Mouse (Mus musculus) left cerebral cortex, postnatal 14 days (tissue): Measurements from ENCODE around the gene Fto. TPM values are rescaled to one million over a fixed set of nuclear protein-coding genes. Genes with fewer than 3 reads are reported as not detected.

Experiments
- DNase-seq, 2 experiments: peaks; one replicate each; pipeline ENCODE4 v3.0.0; 2021 to 2022; ENCODE audit warnings: low spot score in 2 of 2, mixed read lengths in 1 of 2
- intact Hi-C: fragments of 180-260 bp; cut with DNase I; formaldehyde crosslinking; loops from one replicate; pipeline ENCODE4 v1.15.1; 2025
- total RNA-seq, 2 experiments: library from RNA; stranded (reverse); gene quantifications; 2 replicates each; pipeline ENCODE4 v1.2.3; 2021

Fto gene
- total RNA-seq, 2 experiments from 2014 or later, result 120 to 123 TPM

DNA sequence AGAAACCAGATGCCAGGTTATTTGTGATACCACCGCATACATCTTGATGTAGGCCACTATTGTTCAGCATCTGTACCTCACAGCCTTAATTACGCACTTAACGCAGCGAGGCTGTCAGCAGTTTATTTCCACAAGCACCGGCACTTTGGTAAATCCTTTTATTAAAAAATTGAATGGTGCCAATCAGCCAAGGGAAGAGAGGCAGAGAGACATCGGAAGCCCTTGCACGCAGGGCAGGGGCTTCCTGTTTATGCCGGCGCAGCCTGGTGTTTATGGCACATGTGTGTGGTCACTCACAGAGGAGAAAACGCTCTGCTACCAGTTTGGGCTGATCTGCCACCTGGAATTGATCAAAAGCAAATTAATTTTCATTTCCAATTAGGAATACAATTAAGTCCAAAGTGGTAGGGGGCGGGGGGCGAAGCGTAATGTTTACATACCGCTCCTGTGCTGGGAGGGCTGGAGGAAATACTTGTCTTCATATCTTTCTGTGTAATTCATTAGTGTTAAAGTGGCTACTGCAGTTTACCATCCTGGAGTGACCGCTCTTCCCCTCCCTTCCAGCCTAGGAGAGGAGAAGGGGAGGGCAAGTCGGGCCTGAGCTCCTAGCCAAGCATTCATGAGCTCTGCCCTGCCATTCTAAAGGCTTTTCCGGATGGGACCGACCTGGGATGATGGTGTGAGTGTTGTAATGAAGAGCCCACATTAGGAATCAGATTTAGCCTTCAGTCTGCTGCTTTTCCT, 299.2 kb downstream of the Fto start:
- DNase-seq, result no peak

DNA sequence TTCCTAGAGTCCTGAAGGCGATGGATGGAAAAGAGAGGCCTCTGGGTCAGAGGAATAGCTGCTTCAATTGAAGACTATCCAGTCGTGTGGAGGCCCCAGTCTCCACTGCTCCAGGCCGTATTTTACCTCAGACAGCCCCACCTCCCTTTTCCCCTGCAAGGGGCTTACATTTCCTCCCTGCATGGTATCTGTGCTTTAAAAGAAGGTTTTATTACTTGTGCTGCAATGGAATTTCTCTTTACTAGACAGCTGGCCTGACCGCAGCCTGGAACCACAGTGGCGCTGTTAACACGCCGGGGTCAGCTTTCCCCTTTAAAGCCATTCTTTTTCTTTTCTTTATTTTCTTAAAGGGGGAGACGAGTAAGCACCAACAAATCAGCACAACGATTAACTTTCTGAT, 300.3 kb downstream of the Fto start:
- intact Hi-C loops, result no loop called here

More for the DNA sequence above, 299.2 kb downstream of the Fto start:
- intact Hi-C loops, result no loop called here

DNA sequence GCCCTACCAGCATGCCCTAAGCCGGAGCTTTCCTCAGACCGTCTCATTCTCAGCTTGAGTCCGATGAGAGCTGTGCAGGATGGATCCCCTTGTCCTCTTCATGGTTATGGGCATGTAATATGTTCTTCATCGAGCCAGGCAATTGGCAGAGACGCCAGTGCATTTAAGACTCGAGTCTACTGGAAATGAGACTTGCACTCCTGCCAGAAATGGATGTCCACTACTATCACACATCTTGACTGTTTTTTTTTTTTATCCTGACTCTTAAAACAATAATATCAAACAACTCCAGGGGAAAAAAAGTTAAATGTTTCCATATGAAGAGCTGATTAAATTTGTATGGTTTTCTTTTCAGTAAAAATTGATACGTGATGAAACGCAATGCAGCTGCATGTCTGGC, 301.9 kb downstream of the Fto start:
- intact Hi-C loops, result no loop called here
- no peak for DNase-seq

More for the DNA sequence above, 300.3 kb downstream of the Fto start:
- no peak for DNase-seq

DNA sequence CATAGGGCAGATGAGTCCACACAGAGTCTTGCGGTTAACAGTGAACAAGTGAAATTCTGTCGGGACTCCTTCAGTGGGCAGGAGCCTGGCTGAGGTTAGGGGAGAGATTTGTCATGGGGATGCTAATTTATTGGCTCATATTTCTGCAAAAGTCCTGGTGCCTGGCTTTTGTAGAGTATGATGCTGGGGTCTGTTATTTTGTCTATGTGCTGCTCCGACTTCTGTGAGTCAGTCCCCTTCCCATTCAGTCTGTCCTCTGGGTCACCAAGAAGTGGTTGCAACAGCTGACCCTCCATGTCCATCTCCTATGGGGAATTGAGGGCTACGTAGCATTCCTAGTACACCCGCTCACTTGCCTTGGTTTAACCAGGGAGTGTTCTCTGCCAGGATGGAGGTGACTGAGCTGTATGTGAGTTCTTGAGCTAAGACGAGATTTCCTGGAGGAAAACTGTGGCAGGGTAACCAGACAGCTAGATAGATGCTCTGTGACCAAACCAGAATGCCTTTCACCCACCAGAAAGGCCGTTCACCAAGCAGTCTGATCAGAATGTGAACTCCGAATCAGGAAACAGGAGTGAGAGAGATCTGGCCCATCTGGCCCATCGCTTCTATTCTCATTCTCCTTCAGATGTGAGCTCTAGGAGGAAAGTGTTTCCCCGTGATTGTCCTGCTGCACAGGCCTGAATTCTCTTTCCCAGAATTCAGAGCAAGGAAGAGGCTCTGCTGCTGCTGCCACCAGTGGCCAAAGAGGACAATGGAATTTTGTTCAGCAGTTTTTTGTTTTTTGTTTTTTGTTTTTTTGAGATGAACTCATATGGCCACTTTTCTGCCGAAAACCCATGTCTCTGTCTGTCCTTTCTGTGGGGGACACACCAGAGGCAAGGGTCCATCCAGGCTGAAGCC, 302.7 kb downstream of the Fto start:
- intact Hi-C loops, result no loop called here
- no peak for DNase-seq

DNA sequence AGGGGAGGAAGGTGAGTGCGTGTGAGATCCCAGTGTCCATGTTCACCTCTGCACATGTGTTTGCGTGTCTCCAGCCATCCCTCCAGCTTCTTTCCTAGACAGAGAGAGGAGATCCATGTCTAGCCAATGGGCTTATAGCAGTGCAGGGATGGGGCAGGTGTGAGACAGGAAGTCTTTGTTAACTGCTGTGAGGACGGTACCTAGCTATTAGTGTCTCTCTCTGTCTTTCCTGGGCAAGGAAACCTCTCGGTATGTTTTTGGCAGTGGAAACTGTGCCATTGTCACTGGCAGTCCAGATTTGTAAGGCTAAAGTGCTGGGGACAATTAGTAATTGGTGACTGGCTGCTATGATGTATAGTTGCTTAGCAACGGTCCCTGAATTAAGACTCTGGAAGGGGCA, 304.4 kb downstream of the Fto start:
- DNase-seq, result no peak

DNA sequence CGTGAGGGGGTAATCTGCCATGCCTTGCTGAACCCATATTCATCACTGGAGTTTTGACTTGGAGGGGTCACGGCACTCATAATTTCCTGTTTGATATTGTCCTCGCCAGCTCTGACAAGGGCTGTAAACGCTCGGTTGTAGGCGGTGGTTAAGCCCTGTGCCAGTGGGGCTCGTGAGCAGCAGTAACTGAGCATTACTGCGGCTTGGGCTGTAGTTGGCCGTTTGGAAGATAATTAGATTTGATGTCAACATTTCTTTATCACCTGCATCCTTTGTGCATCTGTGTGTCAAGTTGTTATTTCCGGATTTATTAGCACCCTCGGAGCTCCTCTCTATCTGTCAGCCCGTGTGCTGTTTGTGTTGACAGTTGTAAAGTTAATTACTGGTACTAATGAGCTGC, 309.4 kb downstream of the Fto start:
- intact Hi-C loops, result no loop called here
- DNase-seq, result no peak

More for the DNA sequence above, 304.4 kb downstream of the Fto start:
- intact Hi-C loops, result no loop called here

DNA sequence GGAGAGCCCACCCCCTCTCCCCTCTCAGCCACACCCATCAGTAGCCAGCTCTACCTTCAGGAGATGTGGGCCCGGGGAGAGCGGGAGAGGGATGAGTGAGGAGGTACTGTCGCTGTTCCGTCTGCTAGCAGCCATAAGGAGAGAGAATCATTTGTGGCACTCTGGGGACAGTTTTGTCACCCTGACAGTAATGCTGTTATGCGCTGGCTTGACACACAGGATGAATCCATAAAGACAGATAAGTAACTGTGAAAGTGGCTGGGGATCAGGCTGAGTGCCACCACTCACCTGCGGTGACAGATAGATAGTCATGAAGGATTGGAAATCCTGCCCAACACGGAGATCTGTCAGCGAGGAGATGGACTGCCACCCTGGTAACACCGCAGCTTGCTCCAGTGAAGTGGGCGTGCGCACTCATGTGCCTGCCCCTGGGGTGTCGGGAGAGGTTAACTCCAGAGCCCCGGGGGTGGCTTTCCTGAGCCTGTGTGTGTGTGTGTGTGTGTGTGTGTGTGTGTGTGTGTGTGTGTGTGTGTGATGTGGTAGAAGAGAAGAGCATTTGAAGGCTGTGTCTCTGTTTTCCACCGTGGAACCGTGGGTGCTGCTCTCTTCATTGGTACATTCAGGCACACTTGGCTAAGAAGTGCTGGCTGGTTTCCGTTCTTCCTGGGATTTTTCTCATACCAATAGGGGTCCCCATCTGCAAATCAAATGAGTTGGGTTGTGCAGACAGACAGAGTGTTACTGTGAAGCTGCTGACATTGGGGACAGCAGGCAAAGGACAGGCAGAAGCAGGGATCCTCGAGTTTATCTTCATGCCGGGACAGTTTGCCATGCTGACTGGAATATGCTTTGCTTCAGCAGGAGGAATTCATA, 312.6 kb downstream of the Fto start:
- intact Hi-C loops, result no loop called here
- DNase-seq, result peak in 1 of 2 experiments; percentile 60

GRCm38 (mm10) chr8:91629594-91629993, 316.3 kb downstream of the Fto start:
- intact Hi-C loops, result no loop called here
- no peak for DNase-seq

GRCm38 (mm10) chr8:91630320-91631033, 317.2 kb downstream of the Fto start:
- no peak for DNase-seq
- intact Hi-C loops, result no loop called here

- no peak for DNase-seq
- intact Hi-C loops, result no loop called here
These were observed 319.1 kb downstream of the Fto start for GRCm38 (mm10) chr8:91632411-91632810.

DNA sequence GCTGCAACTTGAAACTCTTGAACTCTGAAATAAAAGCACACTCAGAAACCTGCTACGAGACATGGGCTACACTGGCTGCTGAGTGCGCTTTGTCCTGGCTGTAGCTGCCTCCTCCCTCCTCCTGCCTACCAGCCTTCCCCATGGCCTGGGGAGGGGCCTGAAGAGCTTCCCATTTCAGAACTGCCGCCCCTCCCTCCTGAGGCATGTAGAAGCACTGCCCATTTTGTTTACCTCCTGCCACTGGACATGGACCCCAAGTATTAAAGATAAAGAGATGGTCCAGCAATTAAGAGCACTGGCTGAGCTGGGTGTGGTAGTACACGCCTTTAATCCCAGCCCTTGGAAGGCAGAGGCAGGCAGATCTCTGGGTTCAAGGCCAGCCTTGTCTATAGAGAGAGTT, 322.1 kb downstream of the Fto start:
- DNase-seq, result no peak
- intact Hi-C loops, result no loop called here

DNA sequence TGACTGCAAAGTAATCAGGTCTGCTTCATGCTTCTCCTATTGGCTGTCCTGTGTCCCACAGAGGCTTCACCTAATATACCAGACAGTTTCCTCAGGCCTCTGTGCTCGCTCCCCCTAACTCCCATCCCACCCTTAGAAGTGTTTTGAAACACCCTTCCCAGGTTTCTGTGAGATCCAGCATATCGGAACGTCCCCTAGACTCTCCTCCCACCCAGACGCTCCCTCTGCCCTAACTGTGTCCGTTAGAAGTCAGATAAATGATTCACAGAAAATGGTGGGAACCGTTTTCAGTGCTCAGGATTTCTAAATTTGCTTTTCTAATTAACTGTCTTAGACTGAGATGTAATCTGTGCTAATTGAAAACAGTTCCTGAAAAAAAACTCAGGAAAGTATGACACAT, 323.6 kb downstream of the Fto start:
- intact Hi-C loops, result no loop called here

DNA sequence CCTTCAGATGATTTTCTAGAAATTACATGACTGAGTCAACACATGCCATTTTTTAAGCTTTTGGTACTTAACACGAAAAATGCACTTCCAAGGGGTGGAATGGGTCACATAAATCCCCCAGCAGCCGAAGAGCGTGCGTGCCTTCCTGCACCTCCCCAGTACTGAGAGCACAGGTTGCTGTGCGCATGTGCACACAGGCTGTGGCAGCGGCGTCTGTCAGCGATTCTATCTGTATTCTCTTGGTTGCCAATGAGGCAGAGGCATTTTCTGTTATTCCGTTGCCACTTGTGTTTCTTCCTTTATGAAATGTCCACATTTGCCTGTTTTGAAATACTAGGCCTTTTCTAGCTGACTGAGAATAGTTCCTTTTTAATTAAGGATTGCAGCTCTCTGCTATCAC, 324.4 kb downstream of the Fto start:
- intact Hi-C loops, result no loop called here
- DNase-seq, result peak in 1 of 2 experiments; percentile 43

More for the DNA sequence above, 323.6 kb downstream of the Fto start:
- DNase-seq, result no peak

DNA sequence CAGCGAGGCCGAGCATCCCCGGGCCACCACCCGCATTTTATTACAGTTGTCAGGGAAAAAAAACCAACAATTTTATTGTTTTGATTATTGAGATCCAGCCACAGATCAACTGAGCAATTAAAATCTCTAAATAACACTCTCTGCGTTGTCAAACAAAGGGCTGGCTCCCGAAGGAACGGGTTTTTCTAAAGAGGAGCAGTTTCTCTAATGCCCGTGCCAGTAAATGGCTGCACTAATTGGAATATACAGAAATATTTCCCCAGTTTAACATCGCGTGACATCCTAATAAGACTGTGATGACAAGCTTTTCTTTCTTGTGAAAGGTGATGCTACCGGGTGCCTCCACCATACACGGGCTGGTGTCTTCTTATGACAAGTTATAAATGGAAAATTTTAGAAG, 324.9 kb downstream of the Fto start:
- no peak for DNase-seq
- intact Hi-C loops, result no loop called here

- intact Hi-C loops, result no loop called here
- DNase-seq, result no peak
These were observed 327.1 kb downstream of the Fto start for GRCm38 (mm10) chr8:91640471-91640870.

GRCm38 (mm10) chr8:91645484-91645883, 332.2 kb downstream of the Fto start:
- DNase-seq, result no peak
- intact Hi-C loops, result no loop called here

DNA sequence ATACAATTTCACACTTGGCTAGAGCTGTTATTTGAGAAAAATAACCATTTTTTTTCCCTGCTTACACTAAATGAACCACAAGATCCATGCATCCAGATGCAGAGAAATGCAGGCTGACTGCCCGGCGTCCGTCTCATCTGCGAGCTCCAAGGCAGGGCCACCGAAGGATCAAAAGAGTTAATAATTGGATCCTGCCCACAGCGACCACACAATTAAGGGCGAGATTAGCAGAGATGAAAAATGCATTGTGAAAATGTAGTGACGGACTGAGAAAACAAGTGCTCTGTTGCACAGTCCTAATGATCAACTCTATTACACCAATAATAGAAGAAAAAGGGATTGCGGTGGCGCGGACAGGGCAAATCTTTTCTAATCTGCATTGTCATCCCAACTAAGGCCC, 334.6 kb downstream of the Fto start:
- no peak for DNase-seq
- intact Hi-C loops, result no loop called here

DNA sequence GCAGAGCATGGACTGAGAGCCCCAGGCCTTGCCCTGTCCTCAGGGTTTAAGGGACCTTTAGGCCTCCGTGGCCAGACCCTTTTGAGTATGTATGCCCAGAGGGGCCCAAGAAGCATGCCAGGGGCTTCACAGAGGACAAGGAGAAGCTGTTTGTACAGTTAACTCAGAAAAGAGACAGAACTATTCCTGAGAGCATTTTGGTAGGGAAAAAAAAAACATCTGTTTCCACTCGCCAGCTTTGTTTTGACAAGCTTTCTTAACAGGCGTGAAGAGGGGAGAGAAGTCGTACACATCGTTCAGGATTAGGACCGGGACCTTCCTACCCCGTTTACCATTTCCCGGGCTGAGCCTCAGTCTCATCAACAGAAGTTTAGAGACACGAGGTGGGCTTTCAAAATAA, 335.5 kb downstream of the Fto start:
- DNase-seq, result no peak
- intact Hi-C loops, result no loop called here

- no peak for DNase-seq
- intact Hi-C loops, result no loop called here
These were observed 340.2 kb downstream of the Fto start for GRCm38 (mm10) chr8:91653561-91653960.
